Mouse (Mus musculus) heart, postnatal 0 days (tissue): Measurements from ENCODE around the gene Plekhg2.

Source experiments
- CTCF ChIP-seq: IDR thresholded peaks from 2 replicates; pipeline ENCODE4 v1.5.1; 2016; ENCODE audit warnings: antibody characterized with exemption, control low read depth, low read depth
- EP300 ChIP-seq: IDR thresholded peaks from 2 replicates; pipeline ENCODE4 v1.6.1; 2016; ENCODE audit warnings: antibody characterized with exemption, low read depth

- TF ChIP-seq CTCF (no peak), EP300 (no peak)
These were observed 50.3 kb downstream of the Plekhg2 start for GRCm38 (mm10) chr7:28321974-28322720.
